Mouse (Mus musculus): ENCODE measurements around the gene 4930415O20Rik. TPM values are rescaled to one million over a fixed set of nuclear protein-coding genes. Genes with fewer than 3 reads are reported as not detected.

4930415O20Rik gene
- polyA plus RNA-seq, 1 experiment from 2014 or later = not detected

DNA sequence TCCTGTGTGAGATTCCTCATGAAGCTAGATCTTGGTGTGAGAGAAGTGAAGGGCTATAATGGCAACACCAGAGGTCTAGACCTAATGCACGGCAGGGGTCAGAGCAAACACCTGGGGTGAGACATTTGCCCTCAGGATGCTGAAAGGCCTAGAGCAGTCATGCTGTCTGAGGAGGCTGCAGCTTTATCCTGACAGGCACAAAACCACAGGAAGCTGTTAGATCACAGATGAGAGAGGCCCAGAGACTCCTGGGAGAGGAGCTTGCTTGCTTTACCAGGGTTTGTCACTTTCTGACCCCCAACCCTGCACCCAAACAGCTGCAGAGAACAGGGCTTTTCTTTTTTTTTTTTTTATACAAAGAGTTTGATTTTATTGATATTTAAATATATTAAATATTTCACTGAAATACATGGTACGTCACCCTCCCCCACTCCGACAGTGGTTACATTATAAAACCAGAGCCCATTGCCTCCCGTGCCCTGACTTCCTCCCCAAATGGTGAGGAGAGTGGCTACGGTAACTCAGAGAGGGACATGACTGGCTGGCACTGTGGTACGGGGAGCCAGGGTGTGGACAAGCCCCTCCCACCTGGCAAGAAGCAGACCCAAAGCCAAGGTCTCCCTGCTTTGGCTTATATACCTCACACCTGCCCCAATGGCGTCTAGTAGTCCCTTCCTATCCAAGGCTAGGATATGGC lies 19.0 kb downstream of the 4930415O20Rik start:
- H3K4me3 ChIP-seq (ENCODE audit: low read depth, low read length) = no peak overlapping the region
- DNase-seq (no peak), ATAC-seq (no peak)
- no peaks in the 10 kb centered on the region for H3K27me3 ChIP-seq (ENCODE audit: insufficient read depth, low read length)
- WGBS (ENCODE audit: insufficient replicate concordance) = 32% methylated on average over 7 of the region's 7 CpGs
- H3K4me2 ChIP-seq (ENCODE audit: low read depth, low read length) = no peak overlapping the region
- TF ChIP-seq CTCF (IDR thresholded peaks at IDR 0.05; ENCODE audit: low read depth) (no peak), EP300 (IDR thresholded peaks at IDR 0.05; ENCODE audit: low read depth) (no peak)
- peaks cover 17% of the 10 kb centered on the region; the same call in 1 of the 2 replicates for H3K4me1 ChIP-seq (ENCODE audit: insufficient read depth)
- no peak overlapping the region for H3K9ac ChIP-seq (replicated peaks)
- no peak overlapping the region for H3K27ac ChIP-seq (ENCODE audit: low read depth)
- H3K9me3 ChIP-seq (ENCODE audit: low read length) = no peaks in the 10 kb centered on the region
- H3K36me3 ChIP-seq (replicated peaks; ENCODE audit: insufficient read depth, low read length) = peaks cover 31% of the 10 kb centered on the region

DNA sequence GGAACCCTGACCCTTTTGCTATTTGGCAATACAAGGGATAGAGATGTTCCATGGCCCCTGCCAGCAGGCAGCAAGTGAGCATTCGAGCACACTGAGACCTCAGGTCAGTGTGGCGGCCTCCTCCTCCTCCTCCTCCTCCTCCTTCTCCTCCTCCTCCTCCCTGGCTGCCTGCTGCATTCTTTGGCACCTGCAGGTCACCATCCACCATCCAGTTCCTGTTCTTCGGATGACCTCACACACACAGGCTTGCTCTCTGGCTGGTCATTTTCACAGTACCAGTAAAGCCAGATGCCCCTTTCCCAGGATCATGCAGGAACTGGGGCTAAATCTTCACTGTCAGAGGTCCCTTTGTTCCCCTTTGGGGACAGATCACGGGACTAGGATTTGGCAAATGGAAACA lies 20.6 kb downstream of the 4930415O20Rik start:
- Histone ChIP-seq H3K27ac (ENCODE audit: low read depth) (no peak overlapping the region), H3K4me1 (ENCODE audit: insufficient read depth) (peaks cover 6% of the 10 kb centered on the region; the same call in 1 of the 2 replicates), H3K36me3 (replicated peaks; ENCODE audit: insufficient read depth, low read length) (peaks cover 46% of the 10 kb centered on the region), H3K4me3 (ENCODE audit: low read depth, low read length) (no peak overlapping the region), H3K9me3 (ENCODE audit: low read length) (no peaks in the 10 kb centered on the region), H3K4me2 (ENCODE audit: low read depth, low read length) (no peak overlapping the region), H3K27me3 (ENCODE audit: insufficient read depth, low read length) (no peaks in the 10 kb centered on the region), H3K9ac (replicated peaks) (no peak overlapping the region)
- ATAC-seq = no peak
- TF ChIP-seq EP300 (IDR thresholded peaks at IDR 0.05; ENCODE audit: low read depth) (no peak), CTCF (IDR thresholded peaks at IDR 0.05; ENCODE audit: low read depth) (no peak)
- WGBS (ENCODE audit: insufficient replicate concordance) = 78% methylated on average over 4 of the region's 4 CpGs
- no peak for DNase-seq

DNA sequence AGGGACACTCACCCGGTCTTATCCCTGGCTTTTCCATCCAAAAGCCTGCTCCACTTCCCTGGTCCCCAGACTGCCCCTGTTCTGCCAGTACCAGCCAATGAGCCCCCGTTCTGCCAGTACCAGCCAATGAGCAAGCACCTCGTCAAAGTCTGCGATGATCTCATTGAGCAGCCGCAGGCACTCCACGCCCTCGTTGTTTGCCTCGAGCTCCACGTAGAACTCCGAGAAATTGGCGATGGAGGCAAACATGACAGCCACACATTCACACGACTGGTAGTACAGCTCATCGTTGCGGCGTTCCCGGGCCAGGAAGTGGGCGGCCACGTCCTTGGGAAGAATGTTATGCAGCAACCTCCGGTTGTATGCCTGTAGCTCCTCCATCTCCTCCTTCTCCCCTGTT lies 23.4 kb downstream of the 4930415O20Rik start:
- DNase-seq (no peak), ATAC-seq (no peak)
- no peak overlapping the region for H3K4me2 ChIP-seq (ENCODE audit: low read depth, low read length)
- no peak overlapping the region for H3K4me3 ChIP-seq (ENCODE audit: low read depth, low read length)
- H3K4me1 ChIP-seq (ENCODE audit: insufficient read depth) = no peaks in the 10 kb centered on the region
- no peaks in the 10 kb centered on the region for H3K27me3 ChIP-seq (ENCODE audit: insufficient read depth, low read length)
- no peak for TF ChIP-seq CTCF (IDR thresholded peaks at IDR 0.05; ENCODE audit: low read depth)
- no peak for TF ChIP-seq EP300 (IDR thresholded peaks at IDR 0.05; ENCODE audit: low read depth)
- H3K9me3 ChIP-seq (ENCODE audit: low read length) = no peaks in the 10 kb centered on the region
- no peak overlapping the region for H3K9ac ChIP-seq (replicated peaks)
- WGBS (ENCODE audit: insufficient replicate concordance) = 89% methylated on average over 19 of the region's 19 CpGs
- no peak overlapping the region for H3K27ac ChIP-seq (ENCODE audit: low read depth)
- peaks cover 72% of the 10 kb centered on the region for H3K36me3 ChIP-seq (replicated peaks; ENCODE audit: insufficient read depth, low read length)

DNA sequence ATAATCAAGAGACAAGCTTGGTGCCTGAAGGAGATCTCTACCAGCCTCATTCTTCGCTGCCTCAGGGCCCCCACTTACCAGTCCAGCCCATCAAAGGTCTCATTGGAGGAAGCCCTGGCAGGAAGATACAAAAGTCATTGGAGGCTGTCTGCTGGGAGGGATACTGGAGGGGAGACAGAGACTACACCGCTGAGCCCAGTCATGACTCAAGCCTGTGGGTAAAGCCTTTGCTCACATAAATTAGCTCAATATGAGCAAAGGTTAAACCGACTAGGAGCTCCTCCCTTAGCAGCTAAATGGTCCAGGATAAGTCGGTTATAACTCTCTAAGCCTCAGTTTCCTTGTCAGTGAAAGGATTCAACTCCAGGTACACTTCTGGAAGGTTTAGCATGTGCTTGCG lies 24.2 kb downstream of the 4930415O20Rik start:
- H3K4me3 ChIP-seq (ENCODE audit: low read depth, low read length) = no peak overlapping the region
- no peak overlapping the region for H3K9ac ChIP-seq (replicated peaks)
- H3K27me3 ChIP-seq (ENCODE audit: insufficient read depth, low read length) = no peaks in the 10 kb centered on the region
- peaks cover 76% of the 10 kb centered on the region for H3K36me3 ChIP-seq (replicated peaks; ENCODE audit: insufficient read depth, low read length)
- ATAC-seq = no peak
- TF ChIP-seq CTCF (IDR thresholded peaks at IDR 0.05; ENCODE audit: low read depth) = no peak
- no peak for TF ChIP-seq EP300 (IDR thresholded peaks at IDR 0.05; ENCODE audit: low read depth)
- DNase-seq = no peak
- no peak overlapping the region for H3K4me2 ChIP-seq (ENCODE audit: low read depth, low read length)
- H3K9me3 ChIP-seq (ENCODE audit: low read length) = no peaks in the 10 kb centered on the region
- H3K4me1 ChIP-seq (ENCODE audit: insufficient read depth) = no peaks in the 10 kb centered on the region; the same call in 1 of the 2 replicates
- no peak overlapping the region for H3K27ac ChIP-seq (ENCODE audit: low read depth)
- 86% methylated on average over 5 of the region's 5 CpGs for WGBS (ENCODE audit: insufficient replicate concordance)

- ATAC-seq = no peak
- Histone ChIP-seq H3K4me2 (ENCODE audit: low read depth, low read length) (no peak overlapping the region), H3K27ac (ENCODE audit: low read depth) (no peak overlapping the region), H3K36me3 (replicated peaks; ENCODE audit: insufficient read depth, low read length) (peaks cover 90% of the 10 kb centered on the region), H3K4me3 (ENCODE audit: low read depth, low read length) (no peak overlapping the region), H3K9me3 (ENCODE audit: low read length) (no peaks in the 10 kb centered on the region), H3K9ac (replicated peaks) (no peak overlapping the region), H3K27me3 (ENCODE audit: insufficient read depth, low read length) (no peaks in the 10 kb centered on the region), H3K4me1 (ENCODE audit: insufficient read depth) (peaks cover 7% of the 10 kb centered on the region)
- 92% methylated on average over 14 of the region's 14 CpGs for WGBS (ENCODE audit: insufficient replicate concordance)
- DNase-seq = no peak
- TF ChIP-seq EP300 (IDR thresholded peaks at IDR 0.05; ENCODE audit: low read depth) (no peak), CTCF (IDR thresholded peaks at IDR 0.05; ENCODE audit: low read depth) (no peak)
Measured at GRCm38 (mm10) chr15:98596609-98597008, 25.8 kb downstream of the 4930415O20Rik start.

DNA sequence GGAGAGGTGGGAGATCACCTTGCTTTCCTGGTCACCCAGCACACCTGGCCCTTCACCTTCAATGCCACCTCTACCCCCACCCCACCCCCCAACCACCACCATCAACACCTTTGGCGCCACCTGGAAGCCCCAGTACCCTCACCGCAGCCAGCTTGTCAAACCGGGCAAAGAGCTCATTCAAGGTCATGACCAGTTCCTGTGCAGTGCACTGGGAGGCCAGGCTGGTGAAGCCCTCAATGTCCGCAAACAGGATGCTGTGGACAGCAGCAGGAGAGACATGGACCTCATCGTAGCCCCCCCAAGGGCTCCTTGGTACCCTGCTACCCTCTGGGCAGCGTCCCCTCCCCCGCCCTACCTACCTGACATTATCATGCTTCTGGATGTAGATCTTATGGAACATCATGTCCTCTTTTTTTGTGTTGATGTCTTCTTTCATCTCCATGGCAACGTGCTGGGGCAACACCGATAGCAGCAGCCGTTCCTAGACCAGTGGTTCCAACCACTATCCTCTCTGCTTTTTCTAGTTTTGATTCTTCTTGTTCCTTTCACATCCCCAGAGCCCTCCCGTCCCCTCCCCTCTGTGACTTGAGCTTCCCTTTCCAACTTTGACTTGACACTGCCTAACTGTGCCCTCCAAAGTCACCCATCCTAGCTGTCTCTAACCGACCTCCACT lies 29.4 kb downstream of the 4930415O20Rik start:
- WGBS (ENCODE audit: insufficient replicate concordance) = 84% methylated on average over 12 of the region's 12 CpGs
- H3K36me3 ChIP-seq (replicated peaks; ENCODE audit: insufficient read depth, low read length) = peaks cover 64% of the 10 kb centered on the region
- no peak overlapping the region for H3K4me2 ChIP-seq (ENCODE audit: low read depth, low read length)
- H3K27me3 ChIP-seq (ENCODE audit: insufficient read depth, low read length) = no peaks in the 10 kb centered on the region
- H3K9me3 ChIP-seq (ENCODE audit: low read length) = no peaks in the 10 kb centered on the region
- DNase-seq (no peak), ATAC-seq (no peak)
- H3K9ac ChIP-seq (replicated peaks) = no peak overlapping the region
- TF ChIP-seq EP300 (IDR thresholded peaks at IDR 0.05; ENCODE audit: low read depth) (no peak), CTCF (IDR thresholded peaks at IDR 0.05; ENCODE audit: low read depth) (no peak)
- peaks cover 32% of the 10 kb centered on the region for H3K4me1 ChIP-seq (ENCODE audit: insufficient read depth)
- no peak overlapping the region for H3K27ac ChIP-seq (ENCODE audit: low read depth)
- H3K4me3 ChIP-seq (ENCODE audit: low read depth, low read length) = no peak overlapping the region

All from liver, postnatal 0 days (tissue).